14 mouse cellular contexts compared by ENCODE assay signal in genomic region chr9:42868508-42868907, GRCm38 (mm10).
"Had no signal": no experiment of that assay in that cellular context is flagged by ENCODE, and none has a peak within 500 bp of the region (broad histone marks: within the 10 kb centered on the region; RNA-seq: fewer than 3 reads in every experiment).

No protein-coding gene starts in this region.

- H3K9ac ChIP-seq: liver, embryonic 13.5 days; liver, postnatal 0 days; lung, embryonic 15.5 days; neural tube, embryonic 12.5 days had no signal

- H3K27ac ChIP-seq: left cerebral cortex, adult 2 months; liver, embryonic 13.5 days; lung, embryonic 15.5 days; macrophage; neural tube, embryonic 12.5 days had no signal

- DNase-seq: kidney, adult 8-10 months; kidney, postnatal 25 days; liver; liver, embryonic 13.5 days; liver, postnatal 0 days; lung, postnatal 14 days; right cerebral cortex, postnatal 14 days; thymus, postnatal 36 days had no signal

- H3K4me2 ChIP-seq: liver, embryonic 13.5 days; lung, embryonic 15.5 days; midbrain, embryonic 11.5 days; neural tube, embryonic 12.5 days had no signal

- H3K27me3 ChIP-seq: liver, embryonic 13.5 days; lung, embryonic 15.5 days had no signal

- ATAC-seq: liver, postnatal 0 days had no signal

- H3K4me1 ChIP-seq: megakaryocyte, embryonic 14.5 days had no signal

- H3K9me3 ChIP-seq: liver, embryonic 13.5 days; lung, embryonic 15.5 days; neural tube, embryonic 12.5 days had no signal

- H3K36me3 ChIP-seq: liver, embryonic 13.5 days; lung, embryonic 15.5 days; neural tube, embryonic 12.5 days had no signal

- H3K4me3 ChIP-seq: left cerebral cortex, adult 2 months; liver, embryonic 13.5 days; lung, embryonic 15.5 days; megakaryocyte, embryonic 14.5 days; neural tube, embryonic 12.5 days had no signal
